Mouse (Mus musculus) thymus, adult 2 months (tissue): ENCODE measurements at regions not wholly inside any gene's neighbourhood (a gene's known extent, or its start where the extent isn't known, plus 50 kb on each side); places are given as distances from the start of the nearest gene placed in this dataset.

ENCODE experiments used
- DNase-seq: peaks from one replicate; pipeline ENCODE4 v3.0.0; 2021
- H3K27ac ChIP-seq: fragments of 200-500 bp; 2 replicates; pipeline ENCODE4 v1.5.1; 2012; ENCODE audit warnings: low read length, control low read depth; ENCODE audit not compliant: control insufficient read depth, insufficient read depth
- H3K27me3 ChIP-seq: fragments of 200-500 bp; 2 replicates; pipeline ENCODE4 v1.6.1; 2012; ENCODE audit warnings: mild to moderate bottlenecking, low read length, moderate library complexity, mixed read lengths; ENCODE audit not compliant: control insufficient read depth, insufficient read depth
- H3K36me3 ChIP-seq: fragments of 200-500 bp; 2 replicates; pipeline ENCODE4 v1.6.1; 2012; ENCODE audit warnings: mild to moderate bottlenecking, low read length, moderate library complexity; ENCODE audit not compliant: control insufficient read depth, insufficient read depth
- H3K4me1 ChIP-seq: fragments of 200-500 bp; replicated peaks from 2 replicates; pipeline ENCODE4 v1.6.1; 2012; ENCODE audit warnings: low read length; ENCODE audit not compliant: control insufficient read depth, insufficient read depth
- H3K4me3 ChIP-seq: fragments of 200-500 bp; 2 replicates; pipeline ENCODE4 v1.5.1; 2012; ENCODE audit warnings: mild to moderate bottlenecking, low read length, control low read depth, moderate library complexity; ENCODE audit not compliant: control insufficient read depth, insufficient read depth
- CTCF ChIP-seq: fragments of 200-500 bp; IDR thresholded peaks from 2 replicates; pipeline ENCODE4 v1.5.1; 2012; ENCODE audit warnings: mild to moderate bottlenecking, control low read depth, low read length, moderate library complexity, borderline replicate concordance; ENCODE audit not compliant: control insufficient read depth, poor library complexity, insufficient read depth; ENCODE audit errors: extremely low read depth
- POLR2A ChIP-seq: fragments of 200-500 bp; IDR thresholded peaks from 2 replicates; pipeline ENCODE4 v1.6.1; 2012; ENCODE audit warnings: mild to moderate bottlenecking, low read length, control low read depth, moderate library complexity; ENCODE audit not compliant: control insufficient read depth, poor library complexity, insufficient read depth; ENCODE audit errors: extremely low read depth
- WGBS: fragments of 180-500 bp; shearing (Covaris S2); methylation state at CpG from one replicate; pipeline ENCODE4 v1.1.7; 2018; 5-methylcytosine and 5-hydroxymethylcytosine counted together

DNA sequence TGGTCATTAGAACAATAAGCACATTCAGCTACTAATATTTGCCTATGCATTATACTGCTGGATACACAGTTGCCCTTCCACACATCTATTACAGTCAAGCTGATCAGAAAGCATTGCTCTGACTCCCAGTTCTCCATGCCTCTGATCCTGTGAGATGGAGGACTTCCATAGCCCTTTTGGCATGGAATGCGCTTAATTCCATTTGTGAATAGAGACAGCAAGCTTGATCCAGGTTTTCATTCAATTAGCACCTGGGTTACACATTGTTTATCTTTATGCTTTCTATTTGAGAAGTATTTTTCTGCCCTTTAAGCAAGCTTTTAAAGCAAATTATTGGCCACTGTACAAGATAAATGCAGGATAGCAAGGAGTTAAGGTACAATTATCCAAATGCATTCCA, 158.9 kb upstream of the Ap5m1 start:
- Histone ChIP-seq H3K4me1 (no peaks in the 10 kb centered on the region), H3K27me3 (no peaks in the 10 kb centered on the region), H3K27ac (no peak overlapping the region), H3K4me3 (no peak overlapping the region), H3K36me3 (no peaks in the 10 kb centered on the region)
- whole genome bisulfite sequencing, result 100% methylated on average over 1 of the region's 1 CpGs
- DNase-seq, result no peak
- no peak for TF ChIP-seq POLR2A
- no peak for TF ChIP-seq CTCF

- no peak for DNase-seq
- no peak for TF ChIP-seq POLR2A
- no peak for TF ChIP-seq CTCF
- 100% methylated on average over 1 of the region's 1 CpGs for WGBS
- Histone ChIP-seq H3K27ac (no peak overlapping the region), H3K36me3 (no peaks in the 10 kb centered on the region), H3K27me3 (no peaks in the 10 kb centered on the region), H3K4me3 (no peak overlapping the region), H3K4me1 (no peaks in the 10 kb centered on the region)
Measured at GRCm38 (mm10) chr14:48904576-48904975, 161.3 kb upstream of the Ap5m1 start.

GRCm38 (mm10) chr14:48903526-48903925, 162.4 kb upstream of the Ap5m1 start:
- TF ChIP-seq CTCF, result no peak
- no peaks in the 10 kb centered on the region for H3K27me3 ChIP-seq
- DNase-seq, result no peak
- no peak overlapping the region for H3K27ac ChIP-seq
- WGBS, result 54% methylated on average over 5 of the region's 5 CpGs
- H3K4me1 ChIP-seq, result no peaks in the 10 kb centered on the region
- H3K36me3 ChIP-seq, result no peaks in the 10 kb centered on the region
- no peak overlapping the region for H3K4me3 ChIP-seq

GRCm38 (mm10) chr14:48900201-48900600, 165.7 kb upstream of the Ap5m1 start:
- H3K27ac ChIP-seq, result no peak overlapping the region
- no peaks in the 10 kb centered on the region for H3K36me3 ChIP-seq
- no peaks in the 10 kb centered on the region for H3K4me1 ChIP-seq
- no peak overlapping the region for H3K4me3 ChIP-seq
- TF ChIP-seq POLR2A, result no peak
- no peak for TF ChIP-seq CTCF
- DNase-seq, result no peak
- WGBS, result 93% methylated on average over 1 of the region's 1 CpGs
- H3K27me3 ChIP-seq, result no peaks in the 10 kb centered on the region

- H3K27me3 ChIP-seq, result no peaks in the 10 kb centered on the region
- H3K4me1 ChIP-seq, result no peaks in the 10 kb centered on the region
- no peak for TF ChIP-seq CTCF
- no peak for TF ChIP-seq POLR2A
- no peaks in the 10 kb centered on the region for H3K36me3 ChIP-seq
- WGBS, result 86% methylated on average over 5 of the region's 5 CpGs
- DNase-seq, result no peak
- H3K4me3 ChIP-seq, result no peak overlapping the region
- H3K27ac ChIP-seq, result no peak overlapping the region
Measured at GRCm38 (mm10) chr14:48897140-48897539, 168.8 kb upstream of the Ap5m1 start.

GRCm38 (mm10) chr14:48896235-48896634, 169.7 kb upstream of the Ap5m1 start:
- H3K4me1 ChIP-seq, result no peaks in the 10 kb centered on the region
- H3K27ac ChIP-seq, result no peak overlapping the region
- no peak overlapping the region for H3K4me3 ChIP-seq
- no peaks in the 10 kb centered on the region for H3K27me3 ChIP-seq
- no peaks in the 10 kb centered on the region for H3K36me3 ChIP-seq
- 89% methylated on average over 7 of the region's 7 CpGs for WGBS
- TF ChIP-seq CTCF (no peak), POLR2A (no peak)
- no peak for DNase-seq

DNA sequence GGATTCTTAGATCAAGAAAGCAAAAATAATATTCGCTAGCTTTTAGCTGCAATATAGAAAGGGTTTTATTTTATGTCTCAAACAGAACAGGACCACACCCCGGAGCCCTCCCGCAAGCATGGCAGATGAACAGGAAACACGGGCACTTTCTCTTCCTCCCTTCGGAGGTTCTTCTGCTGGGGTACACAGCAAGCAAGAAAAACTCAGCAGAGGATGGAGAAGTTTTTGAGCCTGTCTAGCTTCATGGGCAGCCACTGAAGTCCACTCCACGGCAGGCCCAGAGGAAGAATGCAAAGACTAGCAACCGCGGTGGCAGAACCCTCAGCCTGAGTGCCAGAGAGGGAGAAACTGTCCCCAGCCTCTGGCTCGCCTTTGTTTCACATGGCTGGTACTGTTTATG, 174.7 kb upstream of the Ap5m1 start:
- no peak for DNase-seq
- no peak overlapping the region for H3K4me3 ChIP-seq

More for the DNA sequence above, 174.7 kb upstream of the Ap5m1 start:
- no peak for TF ChIP-seq CTCF
- TF ChIP-seq POLR2A, result no peak
- Histone ChIP-seq H3K4me1 (no peaks in the 10 kb centered on the region), H3K36me3 (no peaks in the 10 kb centered on the region), H3K27me3 (no peaks in the 10 kb centered on the region), H3K27ac (no peak overlapping the region)
- WGBS, result 57% methylated on average over 9 of the region's 9 CpGs
